ENCODE assay signal across 1 mouse cellular context in genomic region chr9:99587505-99588202, GRCm38 (mm10).
TF ChIP-seq lines count a peak whose summit lies in the region.

No protein-coding gene starts in this region.

TF ChIP-seq in C2C12, 6 proteins besides CTCF, POLR2A, EP300 and RAD21 (continued from another document):
- TF ChIP-seq MYOG (IDR thresholded peaks at IDR 0.05; ENCODE audit: control insufficient read depth, extremely low read depth, insufficient read length) (no peak), MAX (IDR thresholded peaks at IDR 0.05) (no peak)
